Mouse (Mus musculus) embryo, embryonic 11.5 days (tissue): ENCODE data around the gene Gzmg.
"Not testable (repeated sequence)": the region's sequence is repeated elsewhere in the genome, so short reads cannot be mapped to it uniquely, and the experiment has no call there.

Experiments used
- DNase-seq: peaks from one replicate; pipeline ENCODE4 v3.0.0-alpha.2; 2012; ENCODE audit warnings: low read depth, low spot score

The Gzmg gene

DNA sequence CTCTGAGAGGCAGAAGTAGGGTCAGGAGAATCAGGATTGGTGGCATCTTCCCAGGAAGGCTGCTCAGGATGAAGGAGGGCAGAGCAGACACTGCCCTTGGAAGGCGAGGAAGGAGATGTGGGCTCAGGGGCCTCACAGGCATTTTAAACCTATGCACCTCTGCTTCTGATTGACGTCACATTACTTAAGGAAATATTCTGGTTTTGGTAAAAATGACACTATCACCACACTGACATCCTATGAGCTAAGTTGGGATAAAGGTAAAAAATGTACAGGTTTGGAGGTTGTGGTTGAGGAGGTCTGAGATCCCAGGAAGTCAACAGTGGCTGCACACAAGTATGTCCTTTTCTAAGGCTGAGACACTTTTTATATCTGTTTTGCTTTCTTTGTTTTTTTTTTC lies at the start of gene Gzmg:
Gene Gzmg, minus strand, starts transcription at position 101 of the 400 bp plus-strand sequence.
- DNase-seq = not testable (repeated sequence)

DNA sequence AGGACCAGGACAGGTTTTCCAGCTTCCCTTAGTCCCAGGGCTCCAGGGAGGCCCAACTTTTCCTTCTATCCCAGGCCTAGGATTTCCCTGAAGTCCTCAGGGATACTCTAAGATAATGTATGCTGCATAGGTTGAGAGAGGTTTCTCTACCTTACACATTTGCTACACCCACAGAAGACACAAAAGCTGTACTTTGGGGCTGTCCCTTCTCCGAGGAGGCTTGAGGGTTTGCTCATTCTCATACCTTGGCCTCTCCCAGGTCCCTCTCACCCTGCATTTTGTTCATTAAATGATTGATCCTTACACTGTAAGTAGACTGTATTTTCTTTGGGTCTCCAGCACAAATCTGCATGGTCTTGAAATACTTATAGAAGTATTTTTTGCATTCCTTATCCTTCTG lies 46.2 kb upstream of the Gzmg start:
- DNase-seq = no peak

DNA sequence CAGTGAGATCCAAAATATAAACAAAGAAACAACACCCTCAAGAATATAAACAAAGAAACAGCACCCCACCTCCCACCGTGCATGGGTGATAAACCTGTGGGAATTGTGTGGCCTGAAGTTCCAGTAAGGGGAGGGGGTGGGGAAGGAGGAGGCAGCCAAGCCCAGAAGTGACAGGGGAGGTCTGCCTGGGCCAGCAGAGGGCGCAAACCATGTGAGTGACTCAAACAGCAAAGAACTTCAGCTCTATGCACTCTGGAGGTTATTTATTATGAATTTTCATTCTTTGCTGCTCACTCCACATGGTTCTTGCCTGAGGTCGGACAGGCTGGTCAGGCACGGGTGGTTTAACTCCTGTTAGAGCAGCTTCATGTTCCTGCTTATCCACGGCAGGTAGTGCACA lies 45.6 kb upstream of the Gzmg start:
- DNase-seq = peak; percentile 24

DNA sequence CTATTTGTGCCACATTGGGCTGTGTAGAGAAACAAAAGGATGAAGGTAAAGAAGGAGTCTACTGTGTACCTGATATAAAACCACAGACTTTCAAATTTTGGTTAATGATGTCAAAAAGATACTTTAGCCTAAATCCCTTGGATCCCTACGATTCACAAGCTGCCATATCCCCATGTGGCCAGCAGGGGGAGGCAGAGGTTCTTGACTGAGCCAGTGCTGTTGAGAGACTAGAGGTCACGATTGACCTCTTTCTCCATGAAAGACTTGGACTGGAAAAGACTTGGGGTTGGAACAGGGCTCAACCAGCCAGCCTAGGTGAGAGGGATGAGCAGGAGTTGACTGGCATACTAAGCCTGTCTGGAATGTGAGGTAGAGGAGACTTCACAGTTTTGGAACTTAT lies 44.6 kb upstream of the Gzmg start:
- DNase-seq = peak; percentile 38

DNA sequence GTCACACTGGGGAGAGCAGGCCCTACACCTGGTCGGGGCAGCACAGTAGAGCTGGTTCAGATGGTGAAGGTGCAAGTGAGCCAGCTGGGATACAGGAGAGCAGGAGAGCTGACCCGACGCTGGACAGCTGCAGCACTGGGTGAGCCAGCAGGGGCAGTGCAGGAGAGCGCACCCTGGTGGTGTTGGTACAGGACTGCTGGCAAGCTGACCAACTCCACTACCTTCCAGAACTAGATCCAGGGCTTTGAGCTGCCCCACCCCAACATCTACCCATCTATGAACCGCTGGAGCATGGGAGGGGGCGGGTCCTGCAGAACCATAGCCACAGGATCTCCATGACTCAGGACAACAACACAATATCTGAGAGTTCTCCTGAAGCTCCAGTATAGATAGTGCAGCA lies 27.6 kb upstream of the Gzmg start:
- DNase-seq = no peak

DNA sequence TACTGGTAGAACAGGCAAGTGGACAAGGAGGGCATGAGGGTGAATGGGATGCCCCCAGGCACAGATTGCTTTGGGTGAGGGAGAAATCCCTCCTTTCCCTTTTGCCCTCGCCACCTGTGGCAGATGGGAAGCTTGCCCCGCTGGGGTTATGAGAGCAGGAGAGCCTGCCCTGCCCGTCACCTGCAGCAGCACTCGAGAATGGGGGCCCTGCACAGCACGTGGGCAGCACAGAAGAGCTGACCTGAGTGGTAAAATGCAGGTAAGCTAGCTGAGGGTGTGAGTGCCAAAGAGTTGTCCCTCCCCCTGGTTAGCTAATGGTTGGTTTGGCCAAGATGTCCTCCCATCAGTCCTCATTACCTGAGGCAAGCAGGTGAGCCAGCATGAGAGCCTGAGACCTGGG lies 27.1 kb upstream of the Gzmg start:
- DNase-seq = no peak

DNA sequence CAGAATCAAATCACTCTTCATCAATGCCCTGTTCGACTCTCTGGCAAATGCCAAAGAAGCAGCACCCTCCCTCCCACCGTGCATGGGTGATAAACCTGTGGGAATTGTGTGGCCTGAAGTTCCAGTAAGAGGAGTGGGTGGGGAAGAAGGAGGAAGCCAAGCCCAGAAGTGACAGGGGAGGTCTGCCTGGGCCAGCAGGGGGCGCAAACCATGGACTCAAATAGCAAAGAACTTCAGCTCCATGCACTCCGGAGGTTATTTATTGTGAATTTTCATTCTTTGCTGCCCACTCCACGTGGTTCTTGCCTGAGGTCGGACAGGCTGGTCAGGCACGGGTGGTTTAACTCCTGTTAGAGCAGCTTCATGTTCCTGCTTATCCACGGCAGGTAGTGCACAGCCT lies 18.3 kb upstream of the Gzmg start:
- DNase-seq = peak; percentile 11

DNA sequence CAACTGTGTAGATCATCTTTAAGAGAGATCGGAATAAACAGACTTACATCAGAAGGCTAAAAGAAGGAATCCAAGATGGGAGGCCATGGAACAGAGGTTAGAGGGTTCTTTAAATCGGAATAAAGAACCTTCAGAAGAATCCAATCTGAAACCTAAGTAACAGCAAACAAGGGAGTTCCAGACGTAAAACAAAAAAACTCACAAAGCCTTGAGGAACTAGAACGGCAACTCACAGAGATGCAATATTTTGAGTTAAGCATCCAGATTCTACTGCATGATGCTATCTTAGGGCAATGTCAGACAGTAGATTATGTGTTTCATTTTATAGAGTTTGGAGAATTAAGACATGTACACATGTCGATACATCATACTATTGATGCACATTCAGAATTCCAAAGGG lies 15.1 kb upstream of the Gzmg start, which contains the start of gene Gzmn:
Gene Gzmn, minus strand, starts transcription at position 101 of the 400 bp plus-strand sequence.
- no peak for DNase-seq

DNA sequence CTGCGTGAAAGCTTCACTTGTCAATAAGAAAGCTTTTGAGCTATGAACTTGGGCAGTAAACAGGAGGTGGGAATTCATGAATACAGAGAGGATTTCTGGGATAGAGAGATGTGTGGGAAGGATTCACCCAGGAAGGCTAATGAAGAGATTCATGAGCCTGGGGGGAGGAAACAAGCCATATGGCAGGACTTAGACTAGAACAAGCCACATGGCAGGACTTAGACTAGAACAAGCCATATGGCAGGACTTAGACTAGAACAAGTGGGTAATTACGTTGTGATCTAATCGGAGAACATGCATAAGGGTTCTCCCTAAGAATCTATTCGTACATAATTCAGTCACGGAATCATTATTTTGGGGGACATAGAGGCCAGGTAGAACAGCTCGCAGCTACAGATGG lies 14.0 kb upstream of the Gzmg start:
- DNase-seq = no peak

DNA sequence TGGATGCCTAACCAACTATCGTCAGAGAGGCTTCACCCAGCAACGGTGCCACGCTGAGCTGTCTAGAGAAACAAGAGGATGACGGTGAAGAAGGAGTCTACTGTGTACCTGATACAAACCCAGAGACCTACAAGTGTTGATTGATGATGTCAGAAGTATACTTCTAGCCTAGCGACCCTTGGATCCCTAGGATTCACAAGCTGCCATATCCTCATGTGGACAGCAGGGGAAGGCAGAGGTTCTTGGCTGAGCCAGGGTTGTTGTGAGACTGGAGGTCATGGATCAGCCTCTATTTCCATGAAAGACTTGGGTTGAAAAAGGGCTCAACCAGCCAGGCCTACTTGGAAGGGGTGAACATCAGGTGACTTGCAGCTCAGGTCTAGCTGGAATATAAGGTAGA lies 13.4 kb upstream of the Gzmg start:
- DNase-seq = no peak

DNA sequence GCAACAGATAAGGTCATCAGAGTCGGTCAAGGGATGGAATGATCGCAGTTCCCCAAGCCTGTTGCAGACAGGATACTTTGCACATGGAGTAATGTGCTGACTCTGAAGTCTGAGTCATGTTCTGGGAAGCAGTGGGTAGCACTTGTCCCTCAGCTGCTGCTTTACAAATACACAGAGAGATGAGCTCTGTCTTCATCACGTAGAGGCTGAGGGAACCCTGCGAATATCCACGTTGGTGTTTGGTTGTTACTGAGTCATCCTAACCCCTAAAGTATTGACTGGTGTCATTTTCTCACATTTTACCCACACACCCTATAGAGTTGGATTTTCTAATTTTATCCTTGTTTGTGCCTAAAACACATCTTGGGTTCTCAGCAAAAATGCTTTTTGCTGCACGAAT lies 8.6 kb upstream of the Gzmg start:
- no peak for DNase-seq

DNA sequence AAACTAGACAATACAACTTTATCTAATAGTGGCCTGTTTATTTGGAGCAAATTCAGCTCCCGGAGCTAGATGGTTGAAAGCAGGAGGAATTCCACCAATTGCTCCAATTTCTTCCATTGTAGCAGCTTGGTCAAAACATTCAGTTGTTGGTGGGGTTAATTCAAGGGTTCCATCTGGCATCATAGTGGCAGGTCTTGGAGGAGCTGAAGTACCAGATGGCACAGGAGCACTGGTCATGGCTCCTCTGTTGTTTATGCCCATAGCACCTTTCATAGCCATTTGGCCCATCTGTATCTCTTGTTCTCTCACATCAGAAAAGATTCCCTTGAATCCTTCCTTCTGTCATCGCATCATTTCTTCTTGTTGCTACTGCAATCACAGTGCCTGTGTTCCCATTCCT lies 2.7 kb upstream of the Gzmg start:
- no peak for DNase-seq

DNA sequence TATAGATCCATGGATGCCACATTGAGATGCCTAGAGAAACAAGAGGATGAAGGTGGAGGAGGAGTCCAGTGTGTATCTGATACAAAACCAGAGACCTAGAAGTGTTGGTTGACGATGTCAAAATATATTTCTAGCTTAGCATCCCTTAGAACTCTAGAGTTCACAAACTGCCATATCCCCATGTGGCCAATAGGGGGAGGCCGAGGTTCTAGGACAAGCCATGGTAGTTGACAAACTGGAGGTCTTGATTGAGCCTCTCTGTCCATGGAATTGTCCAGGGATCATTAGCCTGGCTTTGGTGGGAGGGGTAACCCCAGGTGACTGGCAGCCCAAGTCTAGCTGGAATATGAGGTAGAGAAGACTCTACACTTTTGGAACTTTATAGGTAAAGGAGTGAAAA lies 4.0 kb downstream of the Gzmg start:
- no peak for DNase-seq

DNA sequence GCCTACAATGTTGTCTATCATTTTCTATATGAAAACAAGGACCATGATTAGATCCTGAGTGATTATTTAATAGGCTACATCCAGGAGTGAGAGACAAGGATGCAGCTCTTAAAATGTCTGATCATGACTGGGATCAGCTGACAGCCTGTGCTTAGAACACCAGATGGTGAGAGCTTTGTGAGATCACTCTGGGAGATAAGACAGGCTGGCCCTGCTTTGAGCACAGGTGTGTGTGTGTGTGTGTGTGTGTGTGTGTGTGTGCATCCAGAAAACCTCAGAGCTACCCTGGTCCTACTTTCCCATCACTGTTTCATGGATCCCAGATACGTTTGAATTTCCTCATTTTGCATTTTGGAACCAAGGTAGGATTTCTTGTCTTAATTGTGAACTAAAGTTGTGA lies 25.7 kb downstream of the Gzmg start:
- not testable (repeated sequence) for DNase-seq

DNA sequence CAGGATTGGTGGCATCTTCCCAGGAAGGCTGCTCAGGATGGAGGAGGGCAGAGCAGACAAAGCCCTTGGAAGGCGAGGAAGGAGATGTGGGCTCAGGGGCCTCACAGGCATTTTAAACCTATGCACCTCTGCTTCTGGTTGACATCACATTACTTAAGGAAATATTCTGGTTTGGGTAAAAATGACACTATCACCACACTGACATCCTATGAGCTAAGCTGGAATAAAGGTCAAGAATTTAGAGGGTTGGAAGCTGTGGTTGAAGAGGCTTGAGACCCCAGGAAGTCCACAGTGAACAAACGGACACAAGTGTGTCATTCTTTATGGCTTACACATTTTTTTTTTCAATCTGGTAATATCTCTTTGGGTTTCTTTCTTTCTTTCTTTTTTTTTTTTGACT lies 26.9 kb downstream of the Gzmg start, which contains the start of gene Gzmd:
Gene Gzmd, minus strand, starts transcription at position 101 of the 400 bp plus-strand sequence.
- DNase-seq = not testable (repeated sequence)

DNA sequence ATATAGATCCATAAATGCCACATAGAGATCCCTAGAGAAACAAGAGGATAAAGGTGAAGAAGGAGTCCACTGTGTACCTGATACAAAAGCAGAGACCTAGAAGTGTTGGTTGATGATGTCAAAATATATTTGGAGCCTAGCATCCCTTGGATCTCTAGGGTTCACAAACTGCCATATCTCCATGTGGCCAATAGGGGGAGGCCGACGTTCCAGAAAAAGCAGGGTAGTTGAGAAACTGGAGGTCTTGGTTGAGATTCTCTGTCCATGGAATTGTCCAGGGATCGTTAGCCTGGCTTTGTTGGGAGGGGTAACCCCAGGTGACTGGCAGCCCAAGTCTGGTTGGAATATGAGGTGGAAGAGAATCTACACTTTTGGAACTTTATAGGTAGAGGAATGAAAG lies 31.0 kb downstream of the Gzmg start:
- DNase-seq = no peak

DNA sequence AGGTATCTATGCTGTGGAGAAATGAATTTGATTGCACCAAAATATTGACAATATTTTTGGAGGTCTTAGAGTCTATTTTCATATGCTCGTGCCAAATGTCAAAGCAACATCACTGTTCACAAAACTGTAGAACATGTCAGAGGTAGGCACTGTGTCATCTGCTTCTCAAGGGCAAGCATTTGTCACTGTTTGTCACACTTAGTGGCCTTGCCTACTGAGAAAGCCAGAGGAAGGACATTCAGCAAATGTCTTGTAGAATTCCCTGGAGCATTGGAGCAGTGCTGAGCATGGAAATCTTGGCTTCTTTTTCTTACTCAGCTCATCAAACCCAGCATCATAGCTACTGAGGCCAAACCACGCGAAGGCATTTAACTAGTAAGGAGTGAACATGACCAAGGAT lies 35.9 kb downstream of the Gzmg start:
- DNase-seq = no peak

DNA sequence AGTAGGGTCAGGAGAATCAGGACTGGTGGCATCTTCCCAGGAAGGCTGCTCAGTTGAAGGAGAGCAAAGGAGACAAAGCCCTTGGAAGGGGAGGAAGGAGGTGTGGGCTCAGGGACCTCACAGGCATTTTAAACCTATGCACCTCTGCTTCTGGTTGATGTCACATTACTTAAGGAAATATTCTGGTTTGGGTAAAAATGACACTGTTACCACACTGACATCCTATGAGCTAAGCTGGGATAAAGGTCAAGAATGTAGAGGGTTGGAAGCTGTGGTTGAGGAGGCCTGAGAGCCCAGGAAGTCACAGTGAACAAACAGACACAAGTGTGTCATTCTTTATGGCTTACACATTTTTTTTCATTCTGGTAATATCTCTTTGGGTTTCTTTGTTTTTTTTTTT lies 38.9 kb downstream of the Gzmg start, which contains the start of gene Gzme:
Gene Gzme, minus strand, starts transcription at position 101 of the 400 bp plus-strand sequence.
- DNase-seq = no peak

DNA sequence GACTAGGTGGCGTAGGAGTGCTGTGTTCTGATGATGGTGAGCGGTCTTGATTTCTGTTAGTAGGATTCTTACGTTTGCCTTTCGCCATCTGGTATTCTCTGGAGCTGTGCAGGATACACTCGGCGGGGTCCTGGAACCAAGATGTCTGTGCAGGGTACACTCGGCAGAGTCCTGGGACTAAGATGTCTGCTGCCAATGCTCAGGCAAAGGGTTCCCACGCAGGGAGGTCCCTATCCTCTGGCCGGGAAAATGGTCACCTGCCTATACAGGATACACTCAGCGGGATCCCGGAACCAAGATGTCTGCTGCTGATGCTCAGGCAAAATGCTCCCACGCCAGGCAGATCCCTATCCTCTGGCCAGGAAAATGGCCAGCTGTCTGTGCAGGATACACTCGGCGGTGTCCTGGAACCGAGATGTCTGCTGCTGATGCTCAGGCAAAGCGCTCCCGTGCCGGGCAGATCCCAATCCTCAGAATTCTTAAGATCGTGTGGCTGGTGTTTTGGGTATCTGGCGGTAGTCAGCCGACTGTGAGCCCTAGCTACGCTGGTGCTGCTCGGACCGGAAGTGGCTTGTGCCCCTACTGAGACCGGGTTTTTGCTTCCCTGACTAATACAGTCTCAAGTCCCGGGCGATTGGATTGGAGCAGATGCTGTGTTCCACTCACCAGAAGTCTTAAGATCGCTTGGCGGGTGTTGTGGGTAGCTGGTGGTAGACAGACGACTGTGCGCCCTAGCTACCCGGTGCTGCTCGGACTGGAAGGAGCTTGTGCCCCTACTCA lies 43.7 kb downstream of the Gzmg start:
- not testable (repeated sequence) for DNase-seq
